In the genomic region with DNA sequence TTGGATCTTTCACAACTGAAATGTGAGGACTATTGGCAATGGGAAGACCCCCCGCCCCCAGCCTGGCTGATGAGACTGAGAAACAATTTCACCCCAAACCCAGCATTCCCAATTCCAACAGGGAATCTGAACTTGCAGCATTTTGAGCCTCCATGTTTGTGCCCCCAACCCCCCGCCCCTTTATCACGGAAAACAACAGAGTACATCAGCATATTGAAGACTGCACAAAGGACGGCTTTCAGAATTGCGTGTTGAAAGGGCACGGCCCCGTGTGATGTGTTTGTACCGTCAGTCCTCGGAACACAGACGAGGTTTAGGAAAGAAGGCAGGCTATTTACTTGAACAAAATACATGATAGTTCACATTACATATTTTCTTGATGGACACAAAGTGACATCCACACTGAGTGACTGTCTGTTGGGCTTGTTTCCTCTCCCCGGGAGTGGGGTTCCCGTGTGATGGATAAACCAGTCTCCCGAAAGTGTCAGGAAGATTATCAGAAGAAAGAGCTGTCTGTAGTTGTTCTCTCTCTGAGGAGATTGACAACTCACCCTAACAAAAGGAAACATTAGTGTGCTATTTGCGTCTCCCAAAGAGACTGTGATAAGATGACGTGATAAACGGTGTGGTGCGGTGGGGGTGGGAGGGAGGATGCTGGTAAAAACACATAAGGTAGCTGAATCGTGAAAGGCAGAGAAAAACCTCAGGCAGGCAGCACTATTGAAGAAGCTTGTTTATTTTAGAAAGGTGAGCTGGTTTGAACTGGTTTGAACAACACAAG, we compare ENCODE assay signal across 14 mouse cellular contexts. TPM values are rescaled to one million over a fixed set of nuclear protein-coding genes. Genes with fewer than 3 reads are reported as not detected.
A peak's percentile ranks its signal among the peaks of the same experiment; 100 is the strongest.
DNase-seq lines count a peak whose midpoint lies in the region; ATAC-seq and TF ChIP-seq lines count a peak whose summit lies in the region.
"Had no signal": no experiment of that assay in that cellular context is flagged by ENCODE, and none has a peak within 500 bp of the region (broad histone marks: within the 10 kb centered on the region; RNA-seq: fewer than 3 reads in every experiment).

No protein-coding gene starts in this region.

- peak overlapping the region; percentile 60 for H3K4me2 ChIP-seq in heart, embryonic 12.5 days
- 0 out of 2 replicates have a peak overlapping the region, but pooled peaks have one; percentile 16 for H3K4me2 ChIP-seq in neural tube, embryonic 12.5 days (replicated peaks)
- H3K4me2 ChIP-seq in neural tube, embryonic 15.5 days, result no peak overlapping the region
- peak overlapping the region; percentile 29; the same call in 1 of the 2 replicates for H3K4me2 ChIP-seq in forebrain, postnatal 0 days (ENCODE audit: low read depth)
- H3K4me2 ChIP-seq in stomach, postnatal 0 days (replicated peaks; ENCODE audit: low read depth), result no peak overlapping the region
- H3K4me2 ChIP-seq: embryonic facial prominence, embryonic 13.5 days; liver, embryonic 15.5 days had no signal

- no peak for DNase-seq in heart, adult 9 months (ENCODE audit: low spot score in 2 of 2)
- DNase-seq in forebrain, postnatal 0 days, result peak; percentile 33
- DNase-seq in stomach, postnatal 0 days (ENCODE audit: low spot score), result no peak
- no peak for DNase-seq in cerebellum, adult 9-11 months
- DNase-seq: cerebellum, adult 8-10 months; kidney, postnatal 36 days; right cerebral cortex, postnatal 4 days had no signal

- no peak for TF ChIP-seq CTCF in forebrain, postnatal 0 days (IDR thresholded peaks at IDR 0.05; ENCODE audit: low read depth)
- TF ChIP-seq CTCF in stomach, postnatal 0 days (IDR thresholded peaks at IDR 0.05; ENCODE audit: low read depth), result no peak

- no peaks in the 10 kb centered on the region for H3K9me3 ChIP-seq in heart, embryonic 12.5 days (replicated peaks)
- no peaks in the 10 kb centered on the region for H3K9me3 ChIP-seq in neural tube, embryonic 12.5 days
- no peaks in the 10 kb centered on the region for H3K9me3 ChIP-seq in neural tube, embryonic 15.5 days (replicated peaks)
- no peaks in the 10 kb centered on the region for H3K9me3 ChIP-seq in forebrain, postnatal 0 days (ENCODE audit: low read length)
- no peaks in the 10 kb centered on the region for H3K9me3 ChIP-seq in stomach, postnatal 0 days (ENCODE audit: control insufficient read depth, low read length)
- H3K9me3 ChIP-seq: embryonic facial prominence, embryonic 13.5 days; liver, embryonic 15.5 days had no signal

- 22% methylated on average over 18 of the region's 18 CpGs for WGBS in heart, embryonic 12.5 days
- 42% methylated on average over 18 of the region's 18 CpGs for WGBS in neural tube, embryonic 12.5 days
- WGBS in neural tube, embryonic 15.5 days, result 35% methylated on average over 18 of the region's 18 CpGs
- 34% methylated on average over 18 of the region's 18 CpGs for WGBS in forebrain, postnatal 0 days
- 30% methylated on average over 18 of the region's 18 CpGs for WGBS in stomach, postnatal 0 days

- H3K36me3 ChIP-seq in heart, embryonic 12.5 days, result no peaks in the 10 kb centered on the region
- H3K36me3 ChIP-seq in neural tube, embryonic 12.5 days, result no peaks in the 10 kb centered on the region
- no peaks in the 10 kb centered on the region for H3K36me3 ChIP-seq in neural tube, embryonic 15.5 days
- no peaks in the 10 kb centered on the region for H3K36me3 ChIP-seq in forebrain, postnatal 0 days (ENCODE audit: insufficient read depth)
- no peaks in the 10 kb centered on the region for H3K36me3 ChIP-seq in stomach, postnatal 0 days (ENCODE audit: control insufficient read depth, insufficient read depth, low read length)
- H3K36me3 ChIP-seq: embryonic facial prominence, embryonic 13.5 days; liver, embryonic 15.5 days had no signal

- no peaks in the 10 kb centered on the region for H3K27me3 ChIP-seq in heart, embryonic 12.5 days (replicated peaks)
- peaks cover 8% of the 10 kb centered on the region; the same call in 1 of the 2 replicates for H3K27me3 ChIP-seq in neural tube, embryonic 12.5 days (replicated peaks)
- H3K27me3 ChIP-seq in neural tube, embryonic 15.5 days (replicated peaks), result peaks cover 8% of the 10 kb centered on the region
- H3K27me3 ChIP-seq in forebrain, postnatal 0 days (ENCODE audit: insufficient read depth, low read length), result no peaks in the 10 kb centered on the region
- H3K27me3 ChIP-seq in stomach, postnatal 0 days (ENCODE audit: control insufficient read depth, insufficient read depth, low read length), result no peaks in the 10 kb centered on the region
- H3K27me3 ChIP-seq: embryonic facial prominence, embryonic 13.5 days had no signal

- TF ChIP-seq EP300 in stomach, postnatal 0 days (optimal IDR thresholded peaks at IDR 0.05), result no peak

- H3K27ac ChIP-seq in heart, embryonic 12.5 days (ENCODE audit: poor library complexity, severe bottlenecking), result no peak overlapping the region
- H3K27ac ChIP-seq in neural tube, embryonic 12.5 days, result no peak overlapping the region
- no peak overlapping the region for H3K27ac ChIP-seq in neural tube, embryonic 15.5 days (replicated peaks)
- H3K27ac ChIP-seq in forebrain, postnatal 0 days (ENCODE audit: low read depth, low read length), result no peak overlapping the region
- no peak overlapping the region for H3K27ac ChIP-seq in stomach, postnatal 0 days (replicated peaks)
- H3K27ac ChIP-seq: embryonic facial prominence, embryonic 13.5 days; liver, embryonic 15.5 days had no signal

- H3K9ac ChIP-seq in heart, embryonic 12.5 days, result 0 out of 2 replicates have a peak overlapping the region, but pooled peaks have one; percentile 23
- H3K9ac ChIP-seq in neural tube, embryonic 12.5 days, result no peak overlapping the region
- no peak overlapping the region for H3K9ac ChIP-seq in neural tube, embryonic 15.5 days (replicated peaks)
- H3K9ac ChIP-seq in forebrain, postnatal 0 days, result 0 out of 2 replicates have a peak overlapping the region, but pooled peaks have one; percentile 18
- 0 out of 2 replicates have a peak overlapping the region, but pooled peaks have one; percentile 27 for H3K9ac ChIP-seq in stomach, postnatal 0 days (ENCODE audit: low read length)
- H3K9ac ChIP-seq: embryonic facial prominence, embryonic 13.5 days; liver, embryonic 15.5 days had no signal

- peak overlapping the region; percentile 17; the same call in 1 of the 2 replicates for H3K4me3 ChIP-seq in heart, embryonic 12.5 days
- no peak overlapping the region for H3K4me3 ChIP-seq in neural tube, embryonic 12.5 days
- no peak overlapping the region for H3K4me3 ChIP-seq in neural tube, embryonic 15.5 days (replicated peaks)
- H3K4me3 ChIP-seq in forebrain, postnatal 0 days (ENCODE audit: low read depth, low read length), result peak overlapping the region; percentile 16; the same call in 1 of the 2 replicates
- no peak overlapping the region for H3K4me3 ChIP-seq in stomach, postnatal 0 days (ENCODE audit: low read depth, low read length)
- H3K4me3 ChIP-seq: embryonic facial prominence, embryonic 13.5 days; liver, embryonic 15.5 days had no signal

- peaks cover 10% of the 10 kb centered on the region for H3K4me1 ChIP-seq in heart, embryonic 12.5 days (replicated peaks)
- H3K4me1 ChIP-seq in neural tube, embryonic 12.5 days, result 0 out of 2 replicates have a peak, but pooled peaks cover 8% of the 10 kb centered on the region
- H3K4me1 ChIP-seq in neural tube, embryonic 15.5 days, result no peaks in the 10 kb centered on the region
- H3K4me1 ChIP-seq in forebrain, postnatal 0 days (ENCODE audit: insufficient read depth), result no peaks in the 10 kb centered on the region
- H3K4me1 ChIP-seq in stomach, postnatal 0 days (replicated peaks; ENCODE audit: control insufficient read depth, insufficient read depth), result no peaks in the 10 kb centered on the region
- H3K4me1 ChIP-seq: embryonic facial prominence, embryonic 13.5 days; liver, embryonic 15.5 days had no signal

- no peak for ATAC-seq in heart, embryonic 12.5 days (ENCODE audit: insufficient number of reproducible peaks, low FRiP score)
- no peak for ATAC-seq in neural tube, embryonic 12.5 days (ENCODE audit: low FRiP score, low read depth)
- no peak for ATAC-seq in neural tube, embryonic 15.5 days (ENCODE audit: low FRiP score)
- ATAC-seq in forebrain, postnatal 0 days, result peak; percentile 73; the same call in 1 of the 2 replicates
- peak; percentile 15; the same call in 1 of the 2 replicates for ATAC-seq in stomach, postnatal 0 days (ENCODE audit: low FRiP score, low TSS enrichment)
- no peak for ATAC-seq in erythroid progenitor cell, adult 5-6 weeks (replicated peaks; ENCODE audit: low FRiP score, poor library complexity, severe bottlenecking)
- ATAC-seq: inflammation-experienced regulatory T-cells, adult 6 months had no signal

RNA-seq across cellular contexts. Expression of a gene that starts 32.1 kb away (rescaled TPM):
- polyA plus RNA-seq in heart, embryonic 12.5 days (2016; fragmentation: Nextera tagmentation; extraction: Ambion mirVana), result 58.5 and 59.3 TPM in 2 replicates
- polyA plus RNA-seq in neural tube, embryonic 12.5 days (2016; fragmentation: Nextera tagmentation; extraction: Ambion mirVana), result 102 and 109 TPM in 2 replicates
- polyA plus RNA-seq in neural tube, embryonic 15.5 days (2015; fragmentation: Nextera tagmentation; extraction: Ambion mirVana), result 14.0 and 57.1 TPM in 2 replicates
- total RNA-seq in forebrain, postnatal 0 days (2014; rRNA removed), result 21.9 and 28.9 TPM in 2 replicates
- 15.6 and 20.6 TPM in 2 replicates for polyA plus RNA-seq in forebrain, postnatal 0 days (2015; fragmentation: Nextera tagmentation; extraction: Ambion mirVana)
- polyA plus RNA-seq in stomach, postnatal 0 days (2015; fragmentation: Nextera tagmentation; extraction: Ambion mirVana), result 40.3 and 42.7 TPM in 2 replicates
- total RNA-seq in erythroid progenitor cell, adult 5-6 weeks (2015; ENCODE audit: low replicate concordance), result 23.1 and 27.7 TPM in 2 replicates
- total RNA-seq in erythroid progenitor cell, adult 5-6 weeks (2017; ENCODE audit: low replicate concordance), result 26.1 and 31.8 TPM in 2 replicates

Comparison
In these comparisons a context has a peak if more than half of its experiments do, and no peak if none do; other contexts are left out.
1. H3K4me2 ChIP-seq: peak in heart, embryonic 12.5 days (single experiment), neural tube, embryonic 12.5 days (single experiment) and forebrain, postnatal 0 days (single experiment); none in neural tube, embryonic 15.5 days (single experiment) and stomach, postnatal 0 days (single experiment).
2. ATAC-seq: peak in forebrain, postnatal 0 days (single experiment) and stomach, postnatal 0 days (single experiment); none in heart, embryonic 12.5 days (single experiment), neural tube, embryonic 12.5 days (single experiment), neural tube, embryonic 15.5 days (single experiment) and erythroid progenitor cell, adult 5-6 weeks (single experiment).
3. H3K4me3 ChIP-seq: peak in heart, embryonic 12.5 days (single experiment) and forebrain, postnatal 0 days (single experiment); none in neural tube, embryonic 12.5 days (single experiment), neural tube, embryonic 15.5 days (single experiment) and stomach, postnatal 0 days (single experiment).
4. H3K9ac ChIP-seq: peak in heart, embryonic 12.5 days (single experiment), forebrain, postnatal 0 days (single experiment) and stomach, postnatal 0 days (single experiment); none in neural tube, embryonic 12.5 days (single experiment) and neural tube, embryonic 15.5 days (single experiment).